Mouse (Mus musculus): ENCODE results near the gene Dnaja4.

DNA sequence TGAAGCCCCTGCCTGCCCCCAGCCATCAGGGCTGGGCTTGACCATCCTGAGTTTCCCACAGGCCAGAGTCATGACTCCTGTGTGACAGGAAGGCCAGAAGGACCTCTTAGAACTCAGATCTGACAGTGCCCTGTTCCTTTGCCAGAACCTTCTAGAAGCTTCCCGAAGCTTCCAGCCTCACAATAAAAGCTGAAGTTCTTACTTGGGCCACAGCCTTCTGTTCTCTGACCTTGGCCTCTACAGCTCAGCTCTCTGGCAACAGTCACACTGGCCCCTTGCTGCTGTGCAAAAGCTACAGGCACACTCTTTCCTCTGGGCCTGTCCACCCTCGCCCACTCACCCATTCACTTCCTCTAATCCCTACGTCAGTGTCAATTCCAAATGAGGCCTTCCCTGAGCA, 26.7 kb upstream of the Dnaja4 start:
- TF ChIP-seq CTCF (conservative IDR thresholded peaks at IDR 0.05; ENCODE audit: insufficient read depth, insufficient read length, low read depth, low read length) (no peak), POLR2A (IDR thresholded peaks at IDR 0.05; ENCODE audit: low read depth, low read length) (no peak)
